Mouse (Mus musculus): ENCODE measurements around the gene Gm826. TPM values are rescaled to one million over a fixed set of nuclear protein-coding genes. Genes with fewer than 3 reads are reported as not detected.

The Gm826 gene
- polyA plus RNA-seq, 1 experiment from 2014 or later: 4.9 TPM

Other genes with a start within 250 kb of the Gm826 start
- gene Mafb, start 32.9 kb upstream of the Gm826 start, polyA plus RNA-seq (2015; fragmentation: Nextera tagmentation; extraction: Ambion mirVana): 9.2 and 11.2 TPM in 2 replicates